Mouse (Mus musculus) ovary, postnatal 36 days (tissue): ENCODE data around the gene Slco1b2.
"Not testable (repeated sequence)": the region's sequence is repeated elsewhere in the genome, so short reads cannot be mapped to it uniquely, and the experiment has no call there.

Experiments
- DNase-seq: peaks from one replicate; pipeline ENCODE4 v3.0.0; 2022; ENCODE audit warnings: low spot score, mixed read lengths

The Slco1b2 gene

DNA sequence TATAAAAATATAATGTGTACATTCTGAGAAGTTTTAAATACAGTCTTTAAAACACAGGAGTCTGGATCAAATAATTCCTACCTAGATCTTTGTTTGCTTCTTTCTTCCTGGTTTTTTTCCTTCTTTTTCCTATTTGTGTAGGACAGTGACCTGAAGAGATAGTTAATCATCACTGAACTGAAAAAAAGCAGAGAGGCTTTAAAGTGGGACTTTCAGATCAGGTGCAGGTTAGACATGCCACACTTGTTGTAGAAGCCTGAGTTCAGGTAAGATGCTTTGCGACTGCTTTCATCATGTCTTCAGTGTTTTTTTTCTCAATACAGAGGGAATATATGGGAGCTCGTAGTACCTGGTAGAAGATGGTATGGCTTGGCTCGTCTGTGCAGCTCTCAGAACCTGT lies at the start of gene Slco1b2:
TSS of gene Slco1b2 (plus strand) at position 228 of the 400 bp plus-strand sequence.
- no peak for DNase-seq

- no peak for DNase-seq
Observed at GRCm38 (mm10) chr6:141584791-141585403, 44.4 kb upstream of the Slco1b2 start.

- no peak for DNase-seq
Observed at GRCm38 (mm10) chr6:141590002-141590401, 39.3 kb upstream of the Slco1b2 start.

DNA sequence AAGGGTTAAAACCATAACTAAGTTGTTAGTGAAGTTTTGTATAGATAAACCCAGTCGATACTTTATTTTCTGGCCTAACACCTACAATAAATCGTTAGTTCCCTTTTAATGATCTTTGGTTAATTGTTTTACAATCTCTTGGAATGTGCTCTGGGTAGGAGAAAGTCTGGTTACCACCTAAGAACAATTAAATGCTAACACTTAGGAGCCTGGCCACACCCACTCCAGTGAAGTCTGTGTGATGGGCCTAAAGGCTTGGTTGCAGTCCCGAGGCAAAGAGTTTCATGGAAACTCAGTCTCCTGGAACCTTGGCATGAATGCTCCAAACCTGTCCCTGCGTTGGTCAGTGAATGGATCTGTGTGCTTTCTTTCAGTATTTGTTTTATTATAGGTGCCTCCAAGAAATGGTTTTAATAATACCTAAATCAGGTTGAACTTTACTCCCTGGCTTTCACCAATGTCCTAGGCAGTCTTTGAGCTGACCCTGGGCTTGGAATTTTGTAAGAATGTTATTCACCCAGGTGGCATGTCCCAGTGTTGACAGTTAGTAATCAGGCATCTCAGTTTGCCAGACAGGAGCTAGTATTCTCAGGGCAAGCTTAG lies 38.6 kb upstream of the Slco1b2 start:
- not testable (repeated sequence) for DNase-seq

DNA sequence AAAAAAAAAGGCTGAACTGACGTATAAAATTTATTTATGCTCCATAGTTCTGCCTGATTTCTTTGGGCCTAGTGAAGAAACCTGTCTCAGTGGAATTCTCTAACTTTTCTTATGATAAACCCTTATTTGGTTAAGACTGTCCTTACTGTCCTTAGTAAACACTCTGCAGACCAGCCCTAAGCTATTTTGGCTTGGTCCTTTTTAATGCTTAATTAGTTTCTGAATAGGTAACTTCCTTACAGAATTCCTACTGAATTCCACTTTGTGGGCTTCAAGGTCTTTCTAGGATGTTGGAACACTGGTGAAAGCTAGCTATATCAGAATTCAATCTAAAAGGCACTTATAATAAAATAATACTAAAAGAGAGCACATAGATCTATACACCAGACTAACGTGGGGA lies 33.2 kb upstream of the Slco1b2 start:
- no peak for DNase-seq

- no peak for DNase-seq
Observed at GRCm38 (mm10) chr6:141597037-141597436, 32.3 kb upstream of the Slco1b2 start.

GRCm38 (mm10) chr6:141600940-141601339 lies 28.4 kb upstream of the Slco1b2 start:
- no peak for DNase-seq

DNA sequence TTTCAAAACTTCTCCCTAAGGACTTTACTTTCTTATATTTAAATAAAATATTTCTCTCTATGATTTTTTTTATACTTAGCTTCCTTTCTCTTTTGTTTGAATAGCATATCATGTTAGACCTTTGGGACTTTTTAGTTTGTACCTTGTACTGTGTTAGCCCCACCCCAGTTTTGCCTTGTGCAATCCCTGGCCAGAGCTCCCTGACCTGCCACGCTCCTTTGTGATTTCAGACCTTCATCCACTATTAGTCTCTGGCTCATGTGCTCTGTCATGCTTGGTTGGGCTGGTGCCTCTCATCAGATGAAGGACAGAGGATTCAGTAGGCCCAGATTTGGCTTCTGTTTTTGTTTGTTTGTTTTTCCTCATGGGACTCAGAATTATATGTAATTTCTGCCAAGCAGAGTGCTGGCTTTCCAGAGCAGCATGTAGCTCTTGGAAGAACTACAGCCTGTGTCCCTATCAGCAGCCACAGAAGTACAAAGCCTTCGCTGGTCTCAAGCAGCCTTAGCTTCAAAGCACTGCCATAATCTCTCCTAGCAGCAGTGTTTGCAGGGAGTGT lies 18.5 kb upstream of the Slco1b2 start:
- DNase-seq: no peak

GRCm38 (mm10) chr6:141614017-141614416 lies 15.3 kb upstream of the Slco1b2 start:
- no peak for DNase-seq

DNA sequence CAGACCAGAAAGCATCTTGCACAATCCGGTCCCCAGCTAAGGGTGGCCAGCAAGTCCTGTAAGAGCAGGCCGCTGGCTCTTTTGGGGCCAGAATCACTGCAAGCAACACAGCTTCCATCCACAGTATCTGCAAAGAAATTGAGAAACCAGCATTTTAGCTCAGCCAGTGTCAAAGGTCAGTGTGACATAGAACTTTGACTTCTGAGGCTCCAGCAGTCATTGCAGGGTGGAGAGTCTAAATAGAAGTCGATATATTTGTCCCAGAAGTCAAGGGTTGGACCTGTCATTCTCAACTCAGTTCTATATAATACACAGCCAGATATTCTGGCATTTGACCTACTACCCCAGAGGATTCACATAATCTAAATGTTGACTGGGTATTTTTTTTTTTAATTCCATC lies 14.0 kb upstream of the Slco1b2 start:
- no peak for DNase-seq

- DNase-seq: peak; percentile 19
Observed at GRCm38 (mm10) chr6:141632935-141633334, 3.6 kb downstream of the Slco1b2 start.

GRCm38 (mm10) chr6:141635250-141635649 lies 5.9 kb downstream of the Slco1b2 start:
- DNase-seq: no peak

- no peak for DNase-seq
Observed at GRCm38 (mm10) chr6:141640639-141641038, 11.3 kb downstream of the Slco1b2 start.

DNA sequence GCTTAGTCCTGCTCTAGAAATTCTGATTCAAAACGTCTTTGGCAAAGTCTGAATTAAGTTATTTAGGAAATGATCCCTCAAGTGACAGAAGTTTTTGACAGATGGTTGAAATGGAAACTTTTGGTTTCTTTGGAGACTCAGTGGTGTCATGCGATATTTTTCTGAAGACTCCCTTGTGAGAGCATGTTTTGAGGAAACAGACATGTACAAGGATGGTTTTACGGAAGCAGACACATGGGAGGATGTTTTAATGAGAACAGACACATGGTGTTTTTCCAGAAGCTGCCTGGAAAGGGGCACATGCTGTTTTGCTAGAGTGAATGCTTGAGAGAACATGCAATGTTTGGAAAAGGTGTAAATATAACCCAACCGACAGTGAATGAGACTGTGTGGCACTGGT lies 57.7 kb downstream of the Slco1b2 start:
- DNase-seq: no peak

- no peak for DNase-seq
Observed at GRCm38 (mm10) chr6:141691246-141691645, 61.9 kb downstream of the Slco1b2 start.
